Mouse (Mus musculus) CH12.LX (cell line): ENCODE data around the gene Tmem245. TPM values are rescaled to one million over a fixed set of nuclear protein-coding genes. Genes with fewer than 3 reads are reported as not detected.

Experiments
- DNase-seq: peaks from one replicate; pipeline ENCODE4 v3.0.0-alpha.2; 2013; ENCODE audit errors: extremely low read depth
- H3K27ac ChIP-seq: 2 replicates; pipeline ENCODE4 v1.5.1; 2012; ENCODE audit warnings: low read depth, mild to moderate bottlenecking, control low read depth, moderate library complexity; ENCODE audit not compliant: insufficient read depth
- H3K27me3 ChIP-seq: replicated peaks from 2 replicates; pipeline ENCODE3; 2012; ENCODE audit warnings: inconsistent platforms
- H3K36me3 ChIP-seq, 2 experiments: replicated peaks in 1 of 2; 2 replicates each; pipeline versions ENCODE3 to v1.6.1; 2012; ENCODE audit warnings: inconsistent platforms in 1 of 2, low read length in 1 of 2, mild to moderate bottlenecking in 1 of 2, mixed read lengths in 1 of 2, moderate library complexity in 1 of 2; ENCODE audit not compliant: control insufficient read depth in 1 of 2, insufficient read depth in 1 of 2
- H3K4me1 ChIP-seq, 2 experiments: 2 replicates each; pipeline ENCODE4 v1.6.1; 2012; ENCODE audit warnings: inconsistent platforms in 1 of 2, moderate library complexity in 1 of 2; ENCODE audit not compliant: insufficient read depth in 2 of 2, control insufficient read depth in 1 of 2
- H3K4me2 ChIP-seq: 2 replicates; pipeline ENCODE4 v1.6.1; 2012; ENCODE audit warnings: low read depth, mild to moderate bottlenecking, control low read depth; ENCODE audit not compliant: poor library complexity, insufficient read depth, severe bottlenecking
- H3K4me3 ChIP-seq, 3 experiments: fragments of 150-350 bp in 1 of 3; sonication (generic) in 1 of 3; replicated peaks in 1 of 3; 2 replicates each; pipeline versions ENCODE3 to v1.5.1; 2011 to 2012; ENCODE audit warnings: low read depth in 2 of 3, low read length in 2 of 3, mild to moderate bottlenecking in 2 of 3, moderate library complexity in 2 of 3, control low read depth in 1 of 3, improper control_type of control experiment in 1 of 3, inconsistent platforms in 1 of 3, mixed read lengths in 1 of 3; ENCODE audit not compliant: poor library complexity in 1 of 3
- H3K79me2 ChIP-seq: replicated peaks from 2 replicates; pipeline ENCODE4 v1.6.1; 2012; ENCODE audit warnings: mild to moderate bottlenecking, moderate library complexity; ENCODE audit not compliant: control insufficient read depth, poor library complexity, insufficient read depth, severe bottlenecking; ENCODE audit errors: extremely low read depth
- H3K9ac ChIP-seq: 2 replicates; pipeline ENCODE4 v1.6.1; 2012; ENCODE audit warnings: low read depth, mild to moderate bottlenecking, control low read depth, moderate library complexity; ENCODE audit not compliant: insufficient read depth
- H3K9me3 ChIP-seq: replicated peaks from 2 replicates; pipeline ENCODE3; 2012; ENCODE audit warnings: low read length, inconsistent platforms, mixed read lengths
- BHLHE40 ChIP-seq: IDR thresholded peaks from 2 replicates; pipeline ENCODE4 v1.6.1; 2011; ENCODE audit warnings: mild to moderate bottlenecking, low read depth, low read length, improper control_type of control experiment
- CHD1 ChIP-seq: IDR thresholded peaks from 2 replicates; pipeline ENCODE4 v1.6.1; 2012; ENCODE audit warnings: low read depth, low read length, improper control_type of control experiment, inconsistent platforms
- CTCF ChIP-seq, 2 experiments: IDR thresholded peaks in 1 of 2; conservative IDR thresholded peaks in 1 of 2; 2 replicates each; pipeline ENCODE4 v1.5.1; 2011 to 2012; ENCODE audit warnings: low read depth in 2 of 2, low read length in 2 of 2, improper control_type of control experiment in 1 of 2, inconsistent platforms in 1 of 2, mild to moderate bottlenecking in 1 of 2, moderate library complexity in 1 of 2
- ELF1 ChIP-seq: IDR thresholded peaks from 2 replicates; pipeline ENCODE4 v1.6.1; 2014; ENCODE audit warnings: low read depth, mild to moderate bottlenecking, inconsistent platforms, low read length, improper control_type of control experiment
- GABPA ChIP-seq: IDR thresholded peaks from 2 replicates; pipeline ENCODE4 v1.6.1; 2012; ENCODE audit warnings: low read depth, low read length, improper control_type of control experiment, inconsistent platforms; ENCODE audit not compliant: insufficient replicate concordance
- HCFC1 ChIP-seq: IDR thresholded peaks from 2 replicates; pipeline ENCODE4 v1.6.1; 2012; ENCODE audit warnings: low read depth, mild to moderate bottlenecking, inconsistent platforms, low read length, improper control_type of control experiment
- IRF4 ChIP-seq: IDR thresholded peaks from 2 replicates; pipeline ENCODE4 v1.6.1; 2014; ENCODE audit warnings: low read depth, mild to moderate bottlenecking, inconsistent platforms, low read length, improper control_type of control experiment
- JUN ChIP-seq: IDR thresholded peaks from 2 replicates; pipeline ENCODE4 v1.6.1; 2011; ENCODE audit warnings: low read depth, mild to moderate bottlenecking, low read length, improper control_type of control experiment, moderate library complexity; ENCODE audit not compliant: insufficient read depth
- JUND ChIP-seq: conservative IDR thresholded peaks from 2 replicates; pipeline ENCODE4 v1.6.1; 2011; ENCODE audit warnings: low read depth, low read length, improper control_type of control experiment
- KAT2A ChIP-seq: IDR thresholded peaks from 2 replicates; pipeline ENCODE4 v1.6.1; 2012; ENCODE audit warnings: low read length, improper control_type of control experiment, inconsistent platforms; ENCODE audit not compliant: insufficient replicate concordance
- MAFK ChIP-seq: IDR thresholded peaks from 2 replicates; pipeline ENCODE4 v1.6.1; 2011; ENCODE audit warnings: low read length, improper control_type of control experiment; ENCODE audit not compliant: insufficient replicate concordance
- MAZ ChIP-seq: IDR thresholded peaks from 2 replicates; pipeline ENCODE4 v1.6.1; 2012; ENCODE audit warnings: low read depth, mild to moderate bottlenecking, inconsistent platforms, low read length, improper control_type of control experiment, moderate library complexity
- MEF2A ChIP-seq: IDR thresholded peaks from 2 replicates; pipeline ENCODE4 v1.6.1; 2014; ENCODE audit warnings: low read depth, mild to moderate bottlenecking, inconsistent platforms, low read length, improper control_type of control experiment, borderline replicate concordance
- MXI1 ChIP-seq: IDR thresholded peaks from 2 replicates; pipeline ENCODE4 v1.6.1; 2011; ENCODE audit warnings: mild to moderate bottlenecking, low read depth, low read length, improper control_type of control experiment
- MYC ChIP-seq: IDR thresholded peaks from 2 replicates; pipeline ENCODE4 v1.6.1; 2011; ENCODE audit warnings: low read depth, mild to moderate bottlenecking, improper control_type of control experiment, low read length
- NRF1 ChIP-seq: IDR thresholded peaks from 2 replicates; pipeline ENCODE4 v1.6.1; 2014; ENCODE audit warnings: low read depth, mild to moderate bottlenecking, inconsistent platforms, low read length, improper control_type of control experiment, moderate library complexity
- PAX5 ChIP-seq: IDR thresholded peaks from 2 replicates; pipeline ENCODE4 v1.6.1; 2012; ENCODE audit warnings: low read length, inconsistent platforms, mixed read lengths
- RAD21 ChIP-seq: IDR thresholded peaks from 2 replicates; pipeline ENCODE4 v1.6.1; 2011; ENCODE audit warnings: low read depth, mild to moderate bottlenecking, low read length, improper control_type of control experiment, moderate library complexity
- RCOR1 ChIP-seq: conservative IDR thresholded peaks from 2 replicates; pipeline ENCODE4 v1.6.1; 2012; ENCODE audit warnings: low read depth, mild to moderate bottlenecking, inconsistent platforms, low read length, improper control_type of control experiment
- TCF12 ChIP-seq: IDR thresholded peaks from 2 replicates; pipeline ENCODE4 v1.6.1; 2014; ENCODE audit warnings: low read depth, mild to moderate bottlenecking, inconsistent platforms, low read length, improper control_type of control experiment
- UBTF ChIP-seq: IDR thresholded peaks from 2 replicates; pipeline ENCODE4 v1.6.1; 2012; ENCODE audit warnings: low read depth, mild to moderate bottlenecking, inconsistent platforms, low read length, improper control_type of control experiment, moderate library complexity
- USF2 ChIP-seq: conservative IDR thresholded peaks from 2 replicates; pipeline ENCODE4 v1.6.1; 2011; ENCODE audit warnings: low read depth, low read length, improper control_type of control experiment
- ZC3H11A ChIP-seq: IDR thresholded peaks from 2 replicates; pipeline ENCODE4 v1.6.1; 2012; ENCODE audit warnings: low read depth, mild to moderate bottlenecking, inconsistent platforms, low read length, improper control_type of control experiment
- ZNF384 ChIP-seq: IDR thresholded peaks from 2 replicates; pipeline ENCODE4 v1.6.1; 2012; ENCODE audit warnings: low read depth, low read length, improper control_type of control experiment, inconsistent platforms
- dilution Hi-C: fragments of 300-500 bp; cut with MboI; formaldehyde crosslinking; loops from 2 replicates; pipeline ENCODE4 v1.14.3; 2020; ENCODE audit warnings: low sequenced_read_pairs; ENCODE audit not compliant: extremely low pct_unique_long_range_greater_than_20kb, extremely low pct_ligation_motif_present
- in situ Hi-C: fragments of 300-500 bp; cut with MboI; formaldehyde crosslinking; loops from 3 replicates; pipeline ENCODE4 v1.14.3; 2019; ENCODE audit warnings: low sequenced_read_pairs, low pct_ligation_motif_present, low pct_unique_long_range_greater_than_20kb, mixed read lengths
- polyA plus RNA-seq: library from polyadenylated mRNA; unstranded; fragments of >175 nt; gene quantifications from 2 replicates; pipeline ENCODE4 v1.2.1, GENCODE M21; 2012; ENCODE audit warnings: low read depth; ENCODE audit not compliant: insufficient read length
- total RNA-seq, 2 experiments: library from RNA; depleted of rRNA; stranded (reverse); fragments of 300-350 nt in 1 of 2; fragments of >200 nt in 1 of 2; gene quantifications; 2 replicates each; pipeline ENCODE4 v1.2.3; 2012 to 2014

The Tmem245 gene
- total and polyA plus RNA-seq, 3 experiments, result 4.4 to 9.0 (median 5.6) TPM

DNA sequence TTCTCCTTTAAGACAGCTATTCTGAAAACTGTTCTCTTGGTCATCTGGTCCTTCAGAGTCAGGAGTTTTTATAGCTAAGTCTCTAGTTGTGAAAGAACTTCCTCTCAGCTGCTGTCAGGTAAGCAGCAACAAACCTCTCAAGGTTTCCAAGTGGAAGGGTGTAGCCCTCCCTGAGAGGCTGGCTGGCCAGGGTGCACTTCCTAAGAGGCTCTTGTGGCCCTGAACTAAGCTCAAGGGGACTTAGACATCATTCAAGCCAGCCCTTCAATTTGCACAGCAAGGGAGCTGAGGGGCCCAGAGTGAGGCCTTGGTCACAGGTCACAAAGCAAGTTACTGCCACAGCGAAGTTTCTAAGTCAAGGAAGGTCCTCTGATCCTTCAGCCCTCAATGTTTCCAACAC, 4.0 kb downstream of the Tmem245 start:
- Histone ChIP-seq H3K9me3 (no peaks in the 10 kb centered on the region), H3K36me3 (peaks cover 0 to 26% of the 10 kb centered on the region in 2 experiments), H3K4me2 (no peak overlapping the region), H3K4me1 (peaks cover 7 to 49% of the 10 kb centered on the region in 2 experiments), H3K4me3 (no peak overlapping the region), H3K79me2 (peaks cover 21% of the 10 kb centered on the region), H3K27ac (no peak overlapping the region), H3K9ac (no peak overlapping the region), H3K27me3 (no peaks in the 10 kb centered on the region)
- TF ChIP-seq UBTF, result no peak
- TF ChIP-seq TCF12, result no peak
- TF ChIP-seq KAT2A, result no peak
- no peak for TF ChIP-seq BHLHE40
- no peak for TF ChIP-seq PAX5
- no peak for TF ChIP-seq JUND
- no peak for TF ChIP-seq USF2
- in situ Hi-C loops, result no loop called here
- dilution Hi-C loops, result no loop called here
- no peak for DNase-seq

DNA sequence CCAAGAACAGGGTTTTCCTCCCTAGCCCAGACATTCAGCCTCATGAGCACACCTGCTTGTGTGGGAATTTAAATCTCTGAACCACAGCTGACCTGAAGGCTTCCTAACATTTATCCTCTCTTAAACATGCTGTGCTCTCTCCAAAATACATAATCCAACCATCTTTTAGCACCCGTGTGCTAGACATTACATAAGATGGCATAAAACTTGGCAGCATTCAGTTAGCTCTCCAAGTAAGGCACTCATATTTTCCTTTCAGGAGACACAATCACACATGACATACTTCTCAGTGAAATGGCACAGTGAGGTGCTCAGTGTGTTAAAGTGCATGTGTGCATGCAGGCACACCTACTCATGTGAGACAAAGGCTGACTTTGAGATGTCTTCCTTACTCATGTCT, 4.7 kb downstream of the Tmem245 start:
- H3K9ac ChIP-seq, result no peak overlapping the region
- dilution Hi-C loops (no loop called here), in situ Hi-C loops (no loop called here)
- no peak overlapping the region for H3K4me3 ChIP-seq
- no peak for DNase-seq
- TF ChIP-seq ELF1 (no peak), RAD21 (no peak), JUND (no peak), NRF1 (no peak), BHLHE40 (no peak), KAT2A (no peak), CHD1 (no peak), MAZ (no peak)
- H3K27me3 ChIP-seq, result no peaks in the 10 kb centered on the region
- no peaks in the 10 kb centered on the region for H3K9me3 ChIP-seq
- peaks cover 7 to 47% of the 10 kb centered on the region in 2 experiments for H3K4me1 ChIP-seq
- no peak overlapping the region for H3K4me2 ChIP-seq
- H3K36me3 ChIP-seq, result peaks cover 0 to 29% of the 10 kb centered on the region in 2 experiments
- peaks cover 21% of the 10 kb centered on the region for H3K79me2 ChIP-seq
- H3K27ac ChIP-seq, result no peak overlapping the region

DNA sequence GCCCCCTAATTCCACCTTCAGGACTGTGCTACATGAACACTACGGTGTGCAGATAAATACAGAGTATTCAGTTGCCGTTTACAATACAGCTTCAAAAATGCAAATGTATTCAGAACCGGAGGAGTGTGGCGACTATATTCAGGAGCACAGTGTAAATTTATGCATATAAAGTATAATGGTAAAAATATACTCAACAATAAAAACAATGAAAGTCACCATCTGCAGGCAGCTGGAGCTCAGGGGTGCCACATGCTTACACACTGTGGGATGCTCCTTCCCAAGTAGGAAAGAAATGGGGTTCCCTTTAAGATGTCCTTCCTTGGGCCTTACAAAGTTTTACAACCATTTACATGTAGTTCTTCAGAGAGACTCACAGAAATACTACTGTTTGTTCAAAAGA, 5.8 kb downstream of the Tmem245 start:
- no peak for DNase-seq
- TF ChIP-seq MAFK, result no peak
- TF ChIP-seq MAZ, result no peak
- TF ChIP-seq RCOR1, result no peak
- no peak for TF ChIP-seq MEF2A
- TF ChIP-seq CTCF (conservative IDR thresholded peaks at IDR 0.05 in 1 of 2, IDR thresholded peaks at IDR 0.05 in 1 of 2; ENCODE audit: low read depth in 2 of 2, low read length in 2 of 2), result no peak
- TF ChIP-seq KAT2A, result no peak
- no peak for TF ChIP-seq IRF4
- no peak for TF ChIP-seq ZC3H11A
- no peak for TF ChIP-seq BHLHE40
- TF ChIP-seq HCFC1, result no peak
- TF ChIP-seq JUND, result no peak
- TF ChIP-seq TCF12, result no peak
- no peak for TF ChIP-seq ZNF384
- TF ChIP-seq MXI1, result no peak
- no peak for TF ChIP-seq PAX5
- no peak for TF ChIP-seq MYC
- TF ChIP-seq JUN, result no peak
- TF ChIP-seq GABPA, result no peak
- Histone ChIP-seq H3K79me2 (peaks cover 21% of the 10 kb centered on the region), H3K4me2 (no peak overlapping the region), H3K36me3 (peaks cover 2 to 39% of the 10 kb centered on the region in 2 experiments), H3K9ac (no peak overlapping the region), H3K4me1 (peaks cover 9 to 53% of the 10 kb centered on the region in 2 experiments), H3K9me3 (no peaks in the 10 kb centered on the region), H3K4me3 (no peak overlapping the region), H3K27ac (no peak overlapping the region), H3K27me3 (no peaks in the 10 kb centered on the region)
- dilution Hi-C loops, result no loop called here
- in situ Hi-C loops, result no loop called here
